Mouse (Mus musculus) testis, adult 2 months (tissue): ENCODE results near the gene Slc25a42.
A peak's percentile ranks its signal among the peaks of the same experiment; 100 is the strongest.

Experiments
- CTCF ChIP-seq: fragments of 200-500 bp; IDR thresholded peaks from 2 replicates; pipeline ENCODE4 v1.5.1; 2012; ENCODE audit warnings: low read depth, mild to moderate bottlenecking, inconsistent platforms, low read length, moderate library complexity; ENCODE audit not compliant: control insufficient read depth, insufficient read depth, insufficient replicate concordance
- POLR2A ChIP-seq: fragments of 200-500 bp; IDR thresholded peaks from 2 replicates; pipeline ENCODE4 v1.6.1; 2012; ENCODE audit warnings: low read depth, mild to moderate bottlenecking, inconsistent platforms, low read length, moderate library complexity; ENCODE audit not compliant: control insufficient read depth

DNA sequence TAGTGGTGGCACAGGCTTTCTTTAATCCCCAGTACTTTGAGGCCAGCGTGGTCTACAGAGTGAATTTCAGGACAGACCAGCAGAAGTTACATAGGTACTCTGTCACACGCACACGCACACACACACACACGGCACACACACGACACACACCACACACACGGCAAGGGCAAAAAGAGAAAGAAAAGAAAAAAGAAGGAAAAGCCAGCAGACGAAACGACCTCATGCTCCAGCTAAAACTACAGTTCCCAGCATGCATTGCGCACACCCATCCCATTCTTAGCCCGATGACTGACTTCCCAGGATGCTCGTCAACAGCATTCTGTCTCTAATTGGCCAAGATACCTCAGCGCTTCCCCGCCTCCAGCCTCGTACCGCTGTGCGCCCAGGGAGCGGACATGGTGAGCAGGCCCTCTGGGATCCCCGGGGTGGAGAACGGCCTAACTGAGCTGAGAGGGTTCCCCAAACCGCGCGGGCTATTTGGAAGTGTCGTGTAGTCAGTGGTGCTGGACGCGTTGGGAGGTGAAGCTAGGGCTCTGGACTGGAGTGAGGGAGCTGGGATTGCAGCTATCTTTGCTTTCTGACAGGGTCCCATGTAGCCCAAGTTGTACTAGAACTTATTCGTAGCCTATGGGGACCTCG is 39.9 kb downstream of the Slc25a42 start, which contains the start of gene Tmem161a:
- no peak for TF ChIP-seq CTCF
- TF ChIP-seq POLR2A = peak; percentile 79
